Mouse (Mus musculus) heart, embryonic 14.5 days (tissue): ENCODE measurements at regions not wholly inside any gene's neighbourhood (a gene's known extent, or its start where the extent isn't known, plus 50 kb on each side); places are given as distances from the start of the nearest gene placed in this dataset.

Experiments
- ATAC-seq: fragments of 200-750 bp; cut with Nextera tagmentation; 2 replicates; pipeline ENCODE4 v1.8.0; 2017; ENCODE audit warnings: low read depth, moderate TSS enrichment; ENCODE audit not compliant: insufficient number of reproducible peaks, insufficient read depth, low FRiP score
- H3K27ac ChIP-seq, 2 experiments: fragments of 200-500 bp in 1 of 2; fragments of 300-500 bp in 1 of 2; sonication (generic) in 1 of 2; replicated peaks in 1 of 2; 2 replicates each; pipeline ENCODE4 v1.5.1; 2012 to 2014; ENCODE audit warnings: low read depth in 2 of 2, low read length in 2 of 2, control low read depth in 1 of 2, mild to moderate bottlenecking in 1 of 2, mixed read lengths in 1 of 2; ENCODE audit not compliant: control insufficient read depth in 1 of 2, insufficient read depth in 1 of 2
- H3K27me3 ChIP-seq: fragments of 300-500 bp; sonication (generic); 2 replicates; pipeline ENCODE4 v1.6.1; 2014; ENCODE audit warnings: mild to moderate bottlenecking, low read length, control low read depth; ENCODE audit not compliant: control insufficient read depth, insufficient read depth
- H3K36me3 ChIP-seq: fragments of 300-500 bp; sonication (generic); 2 replicates; pipeline ENCODE4 v1.6.1; 2014; ENCODE audit warnings: mild to moderate bottlenecking, control low read depth, low read length, mixed read lengths; ENCODE audit not compliant: control insufficient read depth, insufficient read depth
- H3K4me1 ChIP-seq, 2 experiments: fragments of 200-500 bp in 1 of 2; fragments of 300-500 bp in 1 of 2; sonication (generic) in 1 of 2; 2 replicates each; pipeline ENCODE4 v1.6.1; 2012 to 2014; ENCODE audit warnings: low read length in 2 of 2, control low read depth in 1 of 2, mixed read lengths in 1 of 2; ENCODE audit not compliant: control insufficient read depth in 2 of 2, insufficient read depth in 2 of 2
- H3K4me2 ChIP-seq: fragments of 300-500 bp; sonication (generic); 2 replicates; pipeline ENCODE4 v1.6.1; 2014; ENCODE audit warnings: mild to moderate bottlenecking, low read length
- H3K4me3 ChIP-seq, 2 experiments: fragments of 200-500 bp in 1 of 2; fragments of 300-500 bp in 1 of 2; sonication (generic) in 1 of 2; 2 replicates each; pipeline ENCODE4 v1.5.1; 2012 to 2014; ENCODE audit warnings: low read length in 2 of 2, mild to moderate bottlenecking in 2 of 2, control low read depth in 1 of 2, low read depth in 1 of 2, moderate library complexity in 1 of 2; ENCODE audit not compliant: control insufficient read depth in 1 of 2, insufficient read depth in 1 of 2
- H3K9ac ChIP-seq: fragments of 300-500 bp; sonication (generic); 2 replicates; pipeline ENCODE4 v1.6.1; 2014; ENCODE audit warnings: mild to moderate bottlenecking, low read length
- H3K9me3 ChIP-seq: fragments of 300-500 bp; sonication (generic); 2 replicates; pipeline ENCODE4 v1.6.1; 2016; ENCODE audit warnings: low read length, control low read depth; ENCODE audit not compliant: control insufficient read depth
- WGBS: fragments of 180-500 bp; shearing (Covaris S2); extraction: QIAGEN DNeasy Blood & Tissue Kit; methylation state at CpG from one replicate; pipeline ENCODE4 v1.1.7; 2014; 5-methylcytosine and 5-hydroxymethylcytosine counted together

DNA sequence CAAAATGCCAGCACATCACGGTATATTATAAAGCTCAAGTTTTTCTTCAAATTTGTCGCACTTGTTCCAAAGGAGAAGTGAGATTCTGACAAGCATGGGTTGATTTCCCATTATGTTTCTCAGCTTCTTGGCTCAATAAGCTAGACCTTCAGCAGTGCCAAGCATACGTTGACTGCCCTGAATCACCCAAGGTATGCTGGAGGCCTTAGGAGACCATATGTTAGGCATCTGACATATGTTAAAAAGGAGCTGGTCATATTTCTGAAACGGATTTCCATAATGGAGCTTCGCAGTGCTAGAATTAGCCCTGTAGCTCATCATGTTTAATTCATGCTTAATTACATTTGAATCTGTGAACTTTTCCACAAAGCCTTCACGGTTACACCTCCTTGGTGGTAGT, 634.7 kb downstream of the Diaph3 start:
- H3K27ac ChIP-seq: no peak overlapping the region
- no peaks in the 10 kb centered on the region for H3K27me3 ChIP-seq
- H3K4me1 ChIP-seq: no peaks in the 10 kb centered on the region
- WGBS: 85% methylated on average over 6 of the region's 6 CpGs
- H3K36me3 ChIP-seq: no peaks in the 10 kb centered on the region
- no peaks in the 10 kb centered on the region for H3K9me3 ChIP-seq
- no peak for ATAC-seq
- no peak overlapping the region for H3K4me3 ChIP-seq
- no peak overlapping the region for H3K4me2 ChIP-seq
- no peak overlapping the region for H3K9ac ChIP-seq

- H3K36me3 ChIP-seq: no peaks in the 10 kb centered on the region
- WGBS: 79% methylated on average over 4 of the region's 4 CpGs
- H3K9ac ChIP-seq: no peak overlapping the region
- H3K27me3 ChIP-seq: no peaks in the 10 kb centered on the region
- H3K27ac ChIP-seq: no peak overlapping the region
- no peak overlapping the region for H3K4me3 ChIP-seq
- no peaks in the 10 kb centered on the region for H3K9me3 ChIP-seq
- H3K4me2 ChIP-seq: no peak overlapping the region
- ATAC-seq: no peak
- H3K4me1 ChIP-seq: peaks cover 6 to 7% of the 10 kb centered on the region in 2 experiments; a peak in 2 of 4 replicates
These were observed 650.2 kb downstream of the Diaph3 start for GRCm38 (mm10) chr14:86490826-86491225.

- ATAC-seq: no peak
- H3K9me3 ChIP-seq: no peaks in the 10 kb centered on the region
- no peaks in the 10 kb centered on the region for H3K27me3 ChIP-seq
- no peaks in the 10 kb centered on the region for H3K36me3 ChIP-seq
- 53% methylated on average over 13 of the region's 13 CpGs for WGBS
- no peak overlapping the region for H3K27ac ChIP-seq
- no peak overlapping the region for H3K9ac ChIP-seq
- H3K4me1 ChIP-seq: peaks cover 6 to 7% of the 10 kb centered on the region in 2 experiments; a peak in 2 of 4 replicates
- H3K4me3 ChIP-seq: no peak overlapping the region
- no peak overlapping the region for H3K4me2 ChIP-seq
These were observed 651.0 kb downstream of the Diaph3 start for GRCm38 (mm10) chr14:86489872-86490631.

DNA sequence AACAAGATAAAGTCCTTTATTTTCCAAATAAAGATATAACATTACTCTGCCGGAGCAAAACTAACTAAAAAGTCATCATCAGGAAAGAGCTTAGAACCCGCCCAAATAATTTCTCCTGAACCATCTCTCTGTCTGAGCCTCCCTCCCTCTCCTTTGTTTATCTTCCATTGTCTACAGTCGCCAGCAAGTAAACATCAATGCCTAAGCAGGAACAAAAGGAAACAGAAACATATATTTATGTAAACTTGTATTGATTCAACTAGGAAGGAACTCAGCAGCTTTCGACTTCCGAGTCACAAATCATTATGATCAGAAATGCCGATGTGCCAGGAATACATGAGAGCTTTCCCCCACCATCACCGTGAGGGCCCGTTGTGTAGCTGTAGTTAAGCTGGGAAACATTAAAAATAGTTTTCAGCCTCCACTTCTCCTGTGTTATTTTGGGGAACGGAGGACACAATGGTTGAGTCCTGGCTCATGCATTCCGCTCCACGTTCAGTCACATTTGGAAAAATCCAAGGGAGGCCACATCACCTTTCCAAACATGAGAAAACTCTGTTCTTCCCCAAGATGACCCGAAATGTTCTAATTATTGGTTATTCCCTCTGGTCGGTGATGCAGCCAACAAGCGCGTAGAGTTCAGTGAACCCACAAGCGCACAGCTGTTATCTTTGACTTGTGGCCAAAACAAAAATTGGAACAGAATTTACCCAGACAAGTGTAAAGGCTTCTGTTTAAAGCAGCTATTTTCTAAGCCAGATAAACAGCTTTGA, 651.8 kb downstream of the Diaph3 start:
- no peak overlapping the region for H3K9ac ChIP-seq
- no peak for ATAC-seq

DNA sequence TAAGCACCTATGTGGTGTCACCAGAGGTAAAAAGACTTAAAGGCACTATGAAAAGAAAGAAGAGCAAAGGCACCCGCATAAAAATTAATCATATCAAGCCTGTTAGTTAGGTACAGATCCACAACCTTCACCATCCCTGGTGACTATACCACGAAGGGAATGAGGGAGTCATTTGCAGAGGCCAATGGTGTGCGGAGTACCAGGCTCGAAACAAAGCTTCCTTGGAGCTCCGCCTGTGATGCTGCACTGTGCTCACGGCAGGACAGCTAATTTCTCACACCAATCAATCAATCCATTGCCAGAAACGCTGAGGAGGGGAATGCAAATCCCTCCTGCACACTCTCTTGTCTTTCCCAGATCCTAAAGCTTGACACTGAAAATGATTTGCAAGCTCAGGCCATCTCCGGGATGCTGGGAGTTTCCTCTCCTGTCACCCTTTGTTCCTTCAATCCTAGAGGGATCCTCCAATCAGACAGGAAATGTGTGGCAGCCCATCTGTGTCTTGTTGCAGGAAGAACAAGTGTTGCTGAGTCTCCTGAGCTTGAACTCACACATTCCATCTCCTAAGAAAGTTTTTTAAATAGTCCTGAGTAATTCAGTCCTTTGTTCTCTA, 653.6 kb downstream of the Diaph3 start:
- Histone ChIP-seq H3K9ac (no peak overlapping the region), H3K36me3 (no peaks in the 10 kb centered on the region), H3K27ac (no peak overlapping the region), H3K27me3 (no peaks in the 10 kb centered on the region), H3K9me3 (no peaks in the 10 kb centered on the region), H3K4me3 (no peak overlapping the region), H3K4me2 (no peak overlapping the region), H3K4me1 (peaks cover 6 to 7% of the 10 kb centered on the region in 2 experiments; a peak in 2 of 4 replicates)
- no peak for ATAC-seq
- WGBS: 62% methylated on average over 8 of the region's 8 CpGs

More for the DNA sequence above, 651.8 kb downstream of the Diaph3 start:
- no peak overlapping the region for H3K4me3 ChIP-seq
- H3K36me3 ChIP-seq: no peaks in the 10 kb centered on the region
- H3K4me2 ChIP-seq: no peak overlapping the region
- WGBS: 58% methylated on average over 16 of the region's 16 CpGs
- peaks cover 6 to 7% of the 10 kb centered on the region in 2 experiments; a peak in 2 of 4 replicates for H3K4me1 ChIP-seq
- H3K9me3 ChIP-seq: no peaks in the 10 kb centered on the region
- H3K27ac ChIP-seq: no peak overlapping the region
- no peaks in the 10 kb centered on the region for H3K27me3 ChIP-seq

DNA sequence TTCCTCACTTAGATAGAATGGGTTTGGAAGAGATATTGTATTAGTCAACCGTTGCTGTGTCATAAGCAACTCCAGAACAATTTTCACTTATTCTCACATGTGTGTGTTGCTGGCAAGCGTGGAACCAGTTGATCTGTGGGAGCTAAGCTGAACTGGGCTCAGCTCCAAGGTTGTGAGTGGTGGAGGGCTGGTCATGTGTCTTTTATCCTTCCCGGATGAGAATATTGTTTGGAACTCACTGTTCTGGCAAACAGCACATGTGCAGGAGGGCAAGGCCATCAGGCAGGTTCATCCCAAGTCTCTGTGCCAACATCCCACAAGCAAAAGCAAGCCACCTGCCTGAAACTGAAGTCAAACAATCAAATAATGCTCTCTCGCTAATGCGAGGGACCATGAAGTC, 656.8 kb downstream of the Diaph3 start:
- peaks cover 0 to 3% of the 10 kb centered on the region in 2 experiments; a peak in 2 of 4 replicates for H3K4me1 ChIP-seq
- H3K9ac ChIP-seq: no peak overlapping the region
- H3K4me3 ChIP-seq: no peak overlapping the region
- H3K9me3 ChIP-seq: no peaks in the 10 kb centered on the region
- no peak overlapping the region for H3K27ac ChIP-seq
- H3K36me3 ChIP-seq: no peaks in the 10 kb centered on the region
- no peak overlapping the region for H3K4me2 ChIP-seq
- no peak for ATAC-seq
- 78% methylated on average over 5 of the region's 5 CpGs for WGBS
- no peaks in the 10 kb centered on the region for H3K27me3 ChIP-seq

GRCm38 (mm10) chr14:86473604-86474003, 667.4 kb downstream of the Diaph3 start:
- H3K4me1 ChIP-seq: peaks cover 8 to 18% of the 10 kb centered on the region in 2 experiments
- no peak for ATAC-seq
- no peak overlapping the region for H3K9ac ChIP-seq
- H3K27ac ChIP-seq: no peak overlapping the region
- no peaks in the 10 kb centered on the region for H3K36me3 ChIP-seq
- H3K27me3 ChIP-seq: no peaks in the 10 kb centered on the region
- no peak overlapping the region for H3K4me3 ChIP-seq
- WGBS: 87% methylated on average over 1 of the region's 1 CpGs
- no peaks in the 10 kb centered on the region for H3K9me3 ChIP-seq
- no peak overlapping the region for H3K4me2 ChIP-seq
